Mouse (Mus musculus) hindbrain, postnatal 0 days (tissue): ENCODE measurements around the gene Bbip1. TPM values are rescaled to one million over a fixed set of nuclear protein-coding genes. Genes with fewer than 3 reads are reported as not detected.

ENCODE experiments used
- ATAC-seq: fragments of 200-750 bp; cut with Nextera tagmentation; 2 replicates; pipeline ENCODE4 v1.8.0; 2017; ENCODE audit warnings: mild to moderate bottlenecking, moderate TSS enrichment, moderate library complexity
- DNase-seq: peaks from one replicate; pipeline ENCODE4 v3.0.0-alpha.2; 2015; ENCODE audit warnings: low spot score
- H3K27ac ChIP-seq: fragments of 300-500 bp; sonication (generic); 2 replicates; pipeline ENCODE4 v1.5.1; 2014; ENCODE audit warnings: mild to moderate bottlenecking
- H3K27me3 ChIP-seq: fragments of 300-500 bp; sonication (generic); 2 replicates; pipeline ENCODE4 v1.6.1; 2014; ENCODE audit warnings: low read length, mixed read lengths; ENCODE audit not compliant: insufficient read depth
- H3K36me3 ChIP-seq: fragments of 300-500 bp; sonication (generic); 2 replicates; pipeline ENCODE4 v1.6.1; 2014; ENCODE audit warnings: low read length, mixed read lengths; ENCODE audit not compliant: insufficient read depth
- H3K4me1 ChIP-seq: fragments of 300-500 bp; sonication (generic); 2 replicates; pipeline ENCODE4 v1.6.1; 2014; ENCODE audit warnings: antibody characterized with exemption, low read length, mixed read lengths; ENCODE audit not compliant: insufficient read depth
- H3K4me2 ChIP-seq: fragments of 300-500 bp; sonication (generic); 2 replicates; pipeline ENCODE4 v1.6.1; 2014; ENCODE audit warnings: low read depth, mild to moderate bottlenecking, low read length, moderate library complexity, mixed read lengths
- H3K4me3 ChIP-seq: fragments of 300-500 bp; sonication (generic); 2 replicates; pipeline ENCODE4 v1.5.1; 2014; ENCODE audit warnings: low read length
- H3K9ac ChIP-seq: fragments of 300-500 bp; sonication (generic); replicated peaks from 2 replicates; pipeline ENCODE4 v1.6.1; 2014; ENCODE audit warnings: mild to moderate bottlenecking, low read length, moderate library complexity, mixed read lengths
- H3K9me3 ChIP-seq: fragments of 300-500 bp; sonication (generic); 2 replicates; pipeline ENCODE4 v1.6.1; 2016; ENCODE audit warnings: low read length, mixed read lengths
- CTCF ChIP-seq: IDR thresholded peaks from 2 replicates; pipeline ENCODE4 v1.5.1; 2016; ENCODE audit warnings: antibody characterized with exemption, control low read depth, low read depth
- WGBS: fragments of 180-500 bp; shearing (Covaris S2); extraction: QIAGEN DNeasy Blood & Tissue Kit; methylation state at CpG from one replicate; pipeline ENCODE4 v1.1.7; 2014; 5-methylcytosine and 5-hydroxymethylcytosine counted together
- polyA plus RNA-seq: library from polyadenylated mRNA; unstranded; fragments of >200 nt; fragmentation: Nextera tagmentation; extraction: Ambion mirVana; gene quantifications from 2 replicates; pipeline ENCODE4 v1.2.1, GENCODE M21; 2015
- total RNA-seq: library from RNA; depleted of rRNA; stranded (reverse); fragments of >200 nt; gene quantifications from 2 replicates; pipeline ENCODE4 v1.2.3, GENCODE M21; 2014

The Bbip1 gene
- total and polyA plus RNA-seq, 2 experiments from 2014 or later: 53.7 to 146 TPM

DNA sequence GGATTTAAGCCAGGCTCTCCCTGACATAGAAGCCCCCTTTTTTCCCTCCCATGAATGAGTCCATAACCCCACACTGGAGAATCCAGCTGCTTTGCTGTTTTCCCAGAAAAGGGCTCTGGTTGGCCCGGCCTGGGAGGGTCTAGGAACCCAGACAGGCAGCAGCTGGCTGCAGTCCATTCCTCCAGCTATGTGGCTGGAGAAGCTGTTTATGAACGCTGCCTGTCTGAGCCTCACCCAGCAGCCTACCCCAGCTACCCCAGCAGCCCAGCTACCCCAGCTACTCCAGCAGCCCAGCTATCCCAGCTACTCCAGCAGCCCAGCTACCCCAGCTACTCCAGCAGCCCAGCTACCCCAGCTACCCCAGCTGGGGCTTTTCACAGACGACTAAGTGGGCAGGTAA is 52.4 kb downstream of the Bbip1 start, which contains the start of gene Pdcd4:
Gene Pdcd4 (plus strand): TSS at position 171 of the 400 bp plus-strand sequence.
- DNase-seq (no peak), ATAC-seq (no peak)
- Histone ChIP-seq H3K9me3 (no peaks in the 10 kb centered on the region), H3K4me2 (no peak within 1 kb of the TSS), H3K4me3 (no peak within 1 kb of the TSS), H3K4me1 (no peaks in the 10 kb centered on the region), H3K27ac (peak within 1 kb of the TSS; percentile 32; the same call in 1 of the 2 replicates), H3K36me3 (no peaks in the 10 kb centered on the region), H3K27me3 (no peaks in the 10 kb centered on the region), H3K9ac (no peak within 1 kb of the TSS)
- no peak for TF ChIP-seq CTCF
- 45% methylated on average over 3 of the region's 3 CpGs for WGBS

DNA sequence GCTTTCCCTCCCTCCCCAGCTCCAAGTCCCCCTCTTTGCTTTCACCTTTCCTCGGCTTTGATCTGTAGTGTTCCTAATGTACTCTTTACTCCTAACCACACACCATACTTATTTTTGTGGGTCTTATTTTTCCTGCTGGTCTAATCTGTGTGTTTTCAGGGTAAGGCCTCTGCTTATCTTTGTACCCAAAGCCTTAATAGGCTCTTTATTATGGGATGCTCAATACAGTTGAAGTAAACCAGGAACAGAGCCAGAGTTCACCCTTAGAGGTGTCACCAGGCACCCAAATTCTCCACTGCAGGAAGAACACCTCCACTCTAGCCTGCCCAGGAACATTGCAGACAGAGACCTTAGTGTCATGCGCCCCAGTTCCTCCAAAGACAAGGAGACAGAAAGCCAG is 52.9 kb downstream of the Bbip1 start:
- H3K9me3 ChIP-seq: no peaks in the 10 kb centered on the region
- H3K4me1 ChIP-seq: no peaks in the 10 kb centered on the region
- DNase-seq: no peak
- no peak for ATAC-seq
- H3K36me3 ChIP-seq: no peaks in the 10 kb centered on the region
- 0 out of 2 replicates have a peak overlapping the region, but pooled peaks have one; percentile 32 for H3K27ac ChIP-seq
- no peaks in the 10 kb centered on the region for H3K27me3 ChIP-seq
- H3K4me2 ChIP-seq: no peak overlapping the region
- no peak overlapping the region for H3K4me3 ChIP-seq
- WGBS: 90% methylated on average over 2 of the region's 2 CpGs
- H3K9ac ChIP-seq: no peak overlapping the region
- no peak for TF ChIP-seq CTCF

DNA sequence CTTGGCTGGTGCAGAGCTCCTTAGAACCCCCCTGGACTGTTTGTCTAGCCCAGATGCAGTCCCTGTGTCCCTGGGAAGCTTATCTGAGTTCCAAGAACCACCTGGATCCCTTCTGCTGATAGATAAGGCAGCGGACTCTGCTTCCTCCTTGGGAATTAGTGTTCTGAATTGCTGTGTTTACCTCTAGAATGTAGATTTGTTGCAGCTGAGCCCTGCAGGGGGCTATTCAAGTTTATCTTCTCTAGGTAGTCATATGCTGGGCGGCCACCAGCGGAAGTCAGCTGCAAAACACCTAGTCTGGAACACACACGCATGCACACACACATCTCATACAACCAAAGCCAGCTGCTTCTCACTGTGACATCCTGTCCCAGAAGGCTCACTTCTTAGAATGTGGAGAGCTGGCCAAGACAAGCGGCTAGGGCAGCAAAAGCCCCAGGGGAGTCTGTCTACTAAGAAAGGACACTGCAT is 53.6 kb downstream of the Bbip1 start:
- DNase-seq: no peak
- ATAC-seq: no peak
- Histone ChIP-seq H3K36me3 (no peaks in the 10 kb centered on the region), H3K27me3 (no peaks in the 10 kb centered on the region), H3K9ac (no peak overlapping the region), H3K4me3 (no peak overlapping the region), H3K9me3 (no peaks in the 10 kb centered on the region), H3K4me2 (no peak overlapping the region), H3K27ac (no peak overlapping the region), H3K4me1 (no peaks in the 10 kb centered on the region)
- no peak for TF ChIP-seq CTCF
- WGBS: 66% methylated on average over 5 of the region's 5 CpGs

DNA sequence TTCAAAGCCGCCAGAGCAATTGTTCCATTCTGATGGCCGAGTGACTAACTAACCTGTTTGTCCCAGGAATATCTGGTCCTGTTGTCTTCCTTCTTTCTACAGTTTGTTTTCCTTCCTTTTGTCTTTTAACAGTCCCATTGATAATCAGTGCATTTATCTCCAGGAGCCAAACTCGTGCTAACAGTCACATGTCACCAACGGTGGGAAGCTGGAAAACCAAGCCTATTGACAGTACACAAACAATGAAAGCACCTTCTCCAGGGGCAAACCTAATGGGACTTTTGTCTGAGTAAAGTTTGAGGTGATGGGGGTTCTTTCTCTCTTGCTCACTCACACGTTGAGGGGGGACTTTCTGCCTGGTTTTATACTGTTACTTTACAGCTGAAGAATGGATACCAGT is 54.2 kb downstream of the Bbip1 start:
- H3K4me1 ChIP-seq: no peaks in the 10 kb centered on the region
- no peak for ATAC-seq
- WGBS: 46% methylated on average over 5 of the region's 5 CpGs
- H3K4me3 ChIP-seq: no peak overlapping the region
- no peak overlapping the region for H3K4me2 ChIP-seq
- no peak overlapping the region for H3K9ac ChIP-seq
- H3K36me3 ChIP-seq: no peaks in the 10 kb centered on the region
- no peaks in the 10 kb centered on the region for H3K27me3 ChIP-seq
- H3K9me3 ChIP-seq: no peaks in the 10 kb centered on the region
- no peak overlapping the region for H3K27ac ChIP-seq
- no peak for DNase-seq
- TF ChIP-seq CTCF: no peak

DNA sequence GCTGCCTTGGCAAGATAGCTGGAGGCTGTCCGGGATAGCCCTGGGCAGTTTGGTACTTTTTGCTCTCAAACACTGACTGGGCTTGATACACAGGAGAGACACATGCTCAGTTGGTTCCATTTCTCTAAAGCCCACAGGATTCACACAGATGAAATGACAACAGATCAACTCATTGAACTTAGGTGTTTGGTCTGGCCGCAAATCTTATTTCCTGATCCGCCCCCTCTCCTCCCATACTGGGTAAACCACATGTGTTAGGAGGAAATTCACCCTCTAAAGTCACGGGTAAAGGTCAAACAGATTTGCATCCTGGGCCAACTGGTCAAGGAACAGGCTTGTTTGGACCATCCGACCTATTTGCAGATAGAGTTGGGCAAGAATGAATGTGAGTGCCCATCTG is 54.9 kb downstream of the Bbip1 start:
- no peak for ATAC-seq
- TF ChIP-seq CTCF: no peak
- no peaks in the 10 kb centered on the region for H3K4me1 ChIP-seq
- H3K4me3 ChIP-seq: no peak overlapping the region
- H3K9ac ChIP-seq: no peak overlapping the region
- no peak overlapping the region for H3K27ac ChIP-seq
- WGBS: 87% methylated on average over 5 of the region's 5 CpGs
- H3K27me3 ChIP-seq: no peaks in the 10 kb centered on the region
- no peaks in the 10 kb centered on the region for H3K36me3 ChIP-seq
- H3K9me3 ChIP-seq: no peaks in the 10 kb centered on the region
- DNase-seq: no peak
- no peak overlapping the region for H3K4me2 ChIP-seq

GRCm38 (mm10) chr19:53888331-53888730 is 56.1 kb downstream of the Bbip1 start:
- WGBS: 86% methylated on average over 9 of the region's 9 CpGs
- H3K4me2 ChIP-seq: no peak overlapping the region
- TF ChIP-seq CTCF: no peak
- H3K9ac ChIP-seq: no peak overlapping the region
- no peaks in the 10 kb centered on the region for H3K27me3 ChIP-seq
- H3K36me3 ChIP-seq: no peaks in the 10 kb centered on the region
- H3K9me3 ChIP-seq: no peaks in the 10 kb centered on the region
- ATAC-seq: no peak
- DNase-seq: no peak
- H3K4me3 ChIP-seq: no peak overlapping the region
- no peaks in the 10 kb centered on the region for H3K4me1 ChIP-seq
- no peak overlapping the region for H3K27ac ChIP-seq

DNA sequence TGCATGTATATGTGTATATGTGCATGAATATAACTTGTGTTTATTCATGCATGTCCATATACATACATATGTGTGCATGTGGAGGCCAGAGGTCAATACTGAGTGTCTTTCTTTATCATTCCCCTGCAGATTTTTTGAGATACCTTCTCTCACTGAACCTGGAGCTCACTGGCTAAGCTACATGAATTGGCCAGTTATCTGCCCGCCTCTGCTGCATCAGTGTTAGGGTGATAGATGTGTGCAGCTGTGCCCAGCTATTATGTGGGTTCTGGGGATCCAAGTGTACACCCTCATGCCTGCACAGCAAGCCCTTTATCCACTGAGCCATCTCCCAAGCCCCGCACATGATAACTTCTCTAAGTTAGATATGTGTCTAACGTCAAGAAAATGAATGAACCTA is 56.6 kb downstream of the Bbip1 start:
- H3K9me3 ChIP-seq: no peaks in the 10 kb centered on the region
- H3K27me3 ChIP-seq: no peaks in the 10 kb centered on the region
- H3K9ac ChIP-seq: no peak overlapping the region
- H3K4me3 ChIP-seq: no peak overlapping the region
- H3K4me2 ChIP-seq: no peak overlapping the region
- 92% methylated on average over 3 of the region's 3 CpGs for WGBS
- H3K27ac ChIP-seq: no peak overlapping the region
- DNase-seq (no peak), ATAC-seq (no peak)
- H3K4me1 ChIP-seq: no peaks in the 10 kb centered on the region
- no peak for TF ChIP-seq CTCF
- H3K36me3 ChIP-seq: no peaks in the 10 kb centered on the region
